Mouse (Mus musculus) G1E-ER4 (cell line): Measurements from ENCODE around the gene Col16a1. TPM values are rescaled to one million over a fixed set of nuclear protein-coding genes. Genes with fewer than 3 reads are reported as not detected.

Experiments
- GATA1 ChIP-seq: IDR thresholded peaks from one replicate; pipeline ENCODE4 v1.8.0; 2012; ENCODE audit warnings: low read length, inconsistent platforms
- polyA plus RNA-seq: library from polyadenylated mRNA; stranded (reverse); fragments of >175 nt; gene quantifications from 2 replicates; pipeline ENCODE4 v1.2.3, GENCODE M21; 2012

Gene Col16a1
- polyA plus RNA-seq, 1 experiment, result not detected

- TF ChIP-seq GATA1, result no peak
Measured at GRCm38 (mm10) chr4:130128907-130129306, 81.3 kb downstream of the Col16a1 start.

GRCm38 (mm10) chr4:130130082-130130481 lies 82.4 kb downstream of the Col16a1 start:
- TF ChIP-seq GATA1, result no peak

- no peak for TF ChIP-seq GATA1
Measured at GRCm38 (mm10) chr4:130130641-130131350, 83.2 kb downstream of the Col16a1 start.

- TF ChIP-seq GATA1, result no peak
Measured at GRCm38 (mm10) chr4:130131448-130132105, 83.9 kb downstream of the Col16a1 start.

GRCm38 (mm10) chr4:130133399-130133798 lies 85.8 kb downstream of the Col16a1 start:
- TF ChIP-seq GATA1, result no peak

GRCm38 (mm10) chr4:130138441-130139213 lies 91.0 kb downstream of the Col16a1 start:
- no peak for TF ChIP-seq GATA1

GRCm38 (mm10) chr4:130139214-130139492 lies 91.5 kb downstream of the Col16a1 start, which contains the start of gene Hcrtr1:
Gene Hcrtr1 (minus strand): TSS chr4:130139359.
- no peak for TF ChIP-seq GATA1

GRCm38 (mm10) chr4:130140992-130141402 lies 93.4 kb downstream of the Col16a1 start:
- no peak for TF ChIP-seq GATA1

- no peak for TF ChIP-seq GATA1
Measured at GRCm38 (mm10) chr4:130141786-130142185, 94.1 kb downstream of the Col16a1 start.

GRCm38 (mm10) chr4:130148405-130148804 lies 100.8 kb downstream of the Col16a1 start:
- no peak for TF ChIP-seq GATA1

Other genes with a start within 250 kb of the Col16a1 start
- gene Ptp4a2, start 236.6 kb upstream of the Col16a1 start, polyA plus RNA-seq, result 36.9 and 40.3 TPM in 2 replicates
- gene Spocd1, start 118.6 kb upstream of the Col16a1 start, polyA plus RNA-seq, result 0.02 TPM in 1 of 2 replicates, not detected in the other
- not detected in 2 replicates for gene Adgrb2, start 63.0 kb upstream of the Col16a1 start, polyA plus RNA-seq
- 28.1 and 34.7 TPM in 2 replicates for gene Pef1, start 54.7 kb downstream of the Col16a1 start, polyA plus RNA-seq
- not detected in 2 replicates for gene Hcrtr1, start 91.5 kb downstream of the Col16a1 start, polyA plus RNA-seq
- not detected in 2 replicates for gene Tinagl1, start 127.3 kb downstream of the Col16a1 start, polyA plus RNA-seq
- 0.19 and 0.22 TPM in 2 replicates for gene Gm853, start 174.6 kb downstream of the Col16a1 start, polyA plus RNA-seq
- 0.05 and 0.09 TPM in 2 replicates for gene Serinc2, start 231.4 kb downstream of the Col16a1 start, polyA plus RNA-seq